Mouse (Mus musculus): ENCODE measurements around the gene Pex16. TPM values are rescaled to one million over a fixed set of nuclear protein-coding genes. Genes with fewer than 3 reads are reported as not detected.

Pex16 gene
- polyA plus RNA-seq (2015; fragmentation: Nextera tagmentation; extraction: Ambion mirVana) = 33.8 and 33.9 TPM in 2 replicates

- H3K36me3 ChIP-seq (ENCODE audit: poor library complexity, severe bottlenecking) = peaks cover 25% of the 10 kb centered on the region
- H3K4me2 ChIP-seq = peak within 1 kb of the TSS; percentile 82
- peak within 1 kb of the TSS; percentile 80 for H3K9ac ChIP-seq
- peak within 1 kb of the TSS; percentile 80 for H3K4me3 ChIP-seq
- H3K4me1 ChIP-seq = peaks cover 58% of the 10 kb centered on the region
- 2% methylated on average over 16 of the region's 16 CpGs for WGBS
- peak; percentile 41 for ATAC-seq
- peak within 1 kb of the TSS; percentile 85 for H3K27ac ChIP-seq
- peaks cover 25% of the 10 kb centered on the region for H3K27me3 ChIP-seq
- H3K9me3 ChIP-seq (replicated peaks) = no peaks in the 10 kb centered on the region
These were observed at the start of gene Pex16, which contains the start of gene Large2 for GRCm38 (mm10) chr2:92374514-92374913. Pex16 (plus strand) TSS chr2:92374676. Large2 (minus strand) TSS chr2:92374869.

DNA sequence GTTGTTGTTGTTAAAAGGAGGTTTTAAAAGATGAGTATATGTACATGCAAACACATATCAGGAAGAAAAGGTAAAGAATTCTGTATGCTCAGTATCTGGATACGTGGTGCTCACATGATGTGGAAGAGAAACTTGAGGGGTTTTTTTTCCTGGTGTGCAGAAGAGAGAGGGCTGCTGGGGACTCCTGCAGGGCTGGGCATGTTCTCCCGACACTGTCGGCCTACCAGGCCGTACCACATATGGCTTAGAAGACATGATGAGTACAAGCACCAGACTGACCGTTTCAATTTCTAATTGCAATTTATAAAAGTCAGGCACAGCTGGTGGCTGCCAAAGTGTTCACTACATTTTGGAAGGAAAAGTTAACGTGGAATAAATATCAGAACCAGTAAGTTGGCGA is 48.8 kb upstream of the Pex16 start:
- H3K36me3 ChIP-seq (ENCODE audit: poor library complexity, severe bottlenecking) = peaks cover 68% of the 10 kb centered on the region
- 91% methylated on average over 7 of the region's 7 CpGs for WGBS
- no peak overlapping the region for H3K4me3 ChIP-seq
- no peaks in the 10 kb centered on the region for H3K27me3 ChIP-seq
- H3K27ac ChIP-seq = no peak overlapping the region
- H3K4me2 ChIP-seq = no peak overlapping the region
- no peak for ATAC-seq
- no peak overlapping the region for H3K9ac ChIP-seq
- H3K9me3 ChIP-seq (replicated peaks) = no peaks in the 10 kb centered on the region
- H3K4me1 ChIP-seq = no peaks in the 10 kb centered on the region

DNA sequence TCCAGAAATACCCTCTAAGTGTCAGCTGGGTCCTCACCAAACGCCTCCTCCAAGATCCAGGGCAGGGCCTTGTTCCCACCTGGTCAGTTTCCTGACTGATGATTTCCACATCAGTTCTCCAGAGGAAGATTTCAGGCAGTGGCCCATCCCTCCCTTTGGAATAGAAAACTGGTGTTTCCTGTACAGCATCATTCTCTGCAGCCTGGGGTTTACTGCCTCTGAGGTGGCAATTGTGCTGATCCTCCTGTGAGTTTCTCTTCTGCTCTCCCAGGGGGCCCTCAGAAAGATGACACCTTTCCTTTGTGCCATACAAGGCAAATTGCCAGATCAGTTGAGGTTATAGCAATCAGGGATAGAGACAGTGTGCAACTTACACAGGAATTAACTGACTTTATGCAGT is 48.3 kb upstream of the Pex16 start:
- H3K27ac ChIP-seq = no peak overlapping the region
- no peak overlapping the region for H3K4me2 ChIP-seq
- H3K27me3 ChIP-seq = no peaks in the 10 kb centered on the region
- H3K36me3 ChIP-seq (ENCODE audit: poor library complexity, severe bottlenecking) = peaks cover 73% of the 10 kb centered on the region
- no peak overlapping the region for H3K4me3 ChIP-seq
- WGBS = 88% methylated on average over 1 of the region's 1 CpGs
- H3K9me3 ChIP-seq (replicated peaks) = no peaks in the 10 kb centered on the region
- H3K4me1 ChIP-seq = no peaks in the 10 kb centered on the region
- no peak for ATAC-seq
- no peak overlapping the region for H3K9ac ChIP-seq

DNA sequence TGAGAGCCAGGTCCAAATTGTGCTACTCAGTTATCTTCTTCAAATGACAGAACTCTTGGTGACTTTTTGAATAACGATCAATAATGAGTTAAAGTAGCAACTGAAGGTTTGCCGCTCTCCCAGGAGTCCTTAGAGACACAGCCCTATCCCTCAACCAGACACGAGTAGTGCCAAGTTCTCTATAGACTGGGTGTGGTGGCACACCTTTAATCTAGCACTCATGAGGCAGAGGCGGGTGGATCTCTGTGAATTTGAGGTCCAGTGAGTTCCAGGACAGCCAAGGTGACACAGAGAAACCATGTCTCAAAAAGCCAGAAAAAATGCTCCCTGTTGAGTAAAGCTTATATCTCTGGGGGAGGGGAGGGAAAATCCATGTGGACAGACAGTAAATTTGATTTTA is 46.9 kb upstream of the Pex16 start:
- no peak overlapping the region for H3K4me3 ChIP-seq
- H3K9me3 ChIP-seq (replicated peaks) = no peaks in the 10 kb centered on the region
- 97% methylated on average over 4 of the region's 4 CpGs for WGBS
- no peaks in the 10 kb centered on the region for H3K27me3 ChIP-seq
- H3K4me1 ChIP-seq = no peaks in the 10 kb centered on the region
- H3K27ac ChIP-seq = no peak overlapping the region
- no peak overlapping the region for H3K4me2 ChIP-seq
- no peak for ATAC-seq
- no peak overlapping the region for H3K9ac ChIP-seq
- H3K36me3 ChIP-seq (ENCODE audit: poor library complexity, severe bottlenecking) = peaks cover 73% of the 10 kb centered on the region

- Histone ChIP-seq H3K27me3 (no peaks in the 10 kb centered on the region), H3K9ac (no peak overlapping the region), H3K9me3 (replicated peaks) (no peaks in the 10 kb centered on the region), H3K4me3 (no peak overlapping the region), H3K36me3 (ENCODE audit: poor library complexity, severe bottlenecking) (peaks cover 72% of the 10 kb centered on the region), H3K4me1 (no peaks in the 10 kb centered on the region), H3K27ac (no peak overlapping the region), H3K4me2 (no peak overlapping the region)
- no peak for ATAC-seq
- 96% methylated on average over 8 of the region's 8 CpGs for WGBS
These were observed 46.3 kb upstream of the Pex16 start for GRCm38 (mm10) chr2:92328206-92328605.

DNA sequence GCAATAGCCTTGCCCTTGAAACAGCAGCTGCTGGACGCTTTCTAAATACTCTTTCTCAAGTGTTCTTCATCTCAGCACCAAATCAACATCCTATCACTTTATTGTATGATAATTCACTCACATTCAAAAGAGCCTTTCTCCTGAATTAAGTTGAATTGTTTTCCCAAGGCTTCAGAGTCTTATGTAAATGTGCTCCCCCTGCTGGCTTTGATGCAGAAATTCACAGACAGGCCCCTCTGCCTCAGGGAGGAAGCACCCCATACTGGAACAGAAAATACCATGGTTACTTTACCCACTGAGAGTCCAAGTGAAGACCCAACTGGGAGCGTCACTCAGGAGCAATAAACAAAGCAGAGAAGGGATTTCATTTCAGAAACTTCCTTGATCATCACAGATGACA is 43.6 kb upstream of the Pex16 start:
- no peak for ATAC-seq

DNA sequence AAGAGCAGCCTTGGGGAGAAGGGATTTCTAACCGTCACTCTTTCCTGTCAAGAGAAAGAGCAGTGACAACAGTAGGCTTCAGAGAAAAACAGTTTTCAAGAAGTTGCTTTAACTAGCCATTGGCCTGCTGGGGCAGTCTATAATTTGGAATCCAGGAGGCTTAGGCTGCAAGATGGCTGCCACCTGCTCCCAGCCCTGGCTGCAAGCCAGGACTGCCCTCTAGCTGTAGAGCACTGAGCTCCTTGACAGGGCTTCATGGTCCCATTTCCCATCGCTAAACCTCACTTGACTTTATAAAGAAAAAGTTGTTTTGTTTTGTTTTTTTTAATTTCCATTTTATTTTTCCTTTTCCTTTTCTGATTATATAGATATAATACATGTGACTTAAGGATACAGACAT is 43.1 kb upstream of the Pex16 start:
- Histone ChIP-seq H3K36me3 (ENCODE audit: poor library complexity, severe bottlenecking) (peaks cover 85% of the 10 kb centered on the region), H3K27ac (no peak overlapping the region), H3K9me3 (replicated peaks) (no peaks in the 10 kb centered on the region), H3K4me3 (no peak overlapping the region), H3K4me1 (no peaks in the 10 kb centered on the region), H3K4me2 (no peak overlapping the region), H3K9ac (no peak overlapping the region), H3K27me3 (no peaks in the 10 kb centered on the region)
- no peak for ATAC-seq
- 73% methylated on average over 2 of the region's 2 CpGs for WGBS

More for the DNA sequence above, 43.6 kb upstream of the Pex16 start:
- H3K27ac ChIP-seq = peak overlapping the region; percentile 41; the same call in 1 of the 2 replicates
- H3K4me1 ChIP-seq = no peaks in the 10 kb centered on the region
- no peak overlapping the region for H3K9ac ChIP-seq
- H3K27me3 ChIP-seq = no peaks in the 10 kb centered on the region
- H3K4me3 ChIP-seq = no peak overlapping the region
- peaks cover 83% of the 10 kb centered on the region for H3K36me3 ChIP-seq (ENCODE audit: poor library complexity, severe bottlenecking)
- 57% methylated on average over 2 of the region's 2 CpGs for WGBS
- H3K4me2 ChIP-seq = no peak overlapping the region
- no peaks in the 10 kb centered on the region for H3K9me3 ChIP-seq (replicated peaks)

GRCm38 (mm10) chr2:92331871-92332270 is 42.6 kb upstream of the Pex16 start:
- peaks cover 82% of the 10 kb centered on the region for H3K36me3 ChIP-seq (ENCODE audit: poor library complexity, severe bottlenecking)
- no peak for ATAC-seq

DNA sequence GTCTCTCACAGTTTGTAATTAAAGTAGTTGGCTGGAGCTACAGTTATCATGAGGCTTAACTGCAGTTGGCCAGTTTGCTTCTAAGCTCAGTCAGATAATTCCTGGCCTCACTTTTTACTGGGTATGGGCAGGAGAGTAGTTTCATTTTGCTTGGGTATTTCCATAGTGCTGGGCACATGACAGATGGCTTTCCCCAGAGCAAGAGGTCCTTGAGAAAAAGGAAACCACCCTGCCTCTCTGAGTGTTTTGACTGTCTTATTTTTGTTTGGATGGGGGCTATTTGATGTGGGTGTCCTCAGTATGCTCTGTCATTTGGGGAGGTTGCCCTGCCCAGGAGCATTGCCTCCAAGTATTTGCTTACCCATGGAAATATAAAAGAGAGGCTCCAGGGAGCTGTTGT is 32.1 kb upstream of the Pex16 start:
- no peak for ATAC-seq
- Histone ChIP-seq H3K36me3 (ENCODE audit: poor library complexity, severe bottlenecking) (peaks cover 50% of the 10 kb centered on the region), H3K9ac (no peak overlapping the region), H3K4me1 (no peaks in the 10 kb centered on the region), H3K27me3 (no peaks in the 10 kb centered on the region), H3K9me3 (replicated peaks) (no peaks in the 10 kb centered on the region), H3K4me3 (no peak overlapping the region), H3K27ac (no peak overlapping the region), H3K4me2 (no peak overlapping the region)

More at GRCm38 (mm10) chr2:92331871-92332270, 42.6 kb upstream of the Pex16 start:
- 87% methylated on average over 2 of the region's 2 CpGs for WGBS
- no peak overlapping the region for H3K4me3 ChIP-seq
- H3K4me2 ChIP-seq = no peak overlapping the region
- H3K27me3 ChIP-seq = no peaks in the 10 kb centered on the region
- no peaks in the 10 kb centered on the region for H3K4me1 ChIP-seq
- no peak overlapping the region for H3K27ac ChIP-seq
- H3K9me3 ChIP-seq (replicated peaks) = no peaks in the 10 kb centered on the region
- no peak overlapping the region for H3K9ac ChIP-seq

- Histone ChIP-seq H3K4me3 (no peak overlapping the region), H3K4me2 (no peak overlapping the region), H3K9ac (no peak overlapping the region), H3K4me1 (no peaks in the 10 kb centered on the region), H3K9me3 (replicated peaks) (no peaks in the 10 kb centered on the region), H3K27me3 (no peaks in the 10 kb centered on the region), H3K36me3 (ENCODE audit: poor library complexity, severe bottlenecking) (peaks cover 73% of the 10 kb centered on the region), H3K27ac (no peak overlapping the region)
- WGBS = 93% methylated on average over 2 of the region's 2 CpGs
- no peak for ATAC-seq
These were observed 27.3 kb upstream of the Pex16 start for GRCm38 (mm10) chr2:92347191-92347590.

DNA sequence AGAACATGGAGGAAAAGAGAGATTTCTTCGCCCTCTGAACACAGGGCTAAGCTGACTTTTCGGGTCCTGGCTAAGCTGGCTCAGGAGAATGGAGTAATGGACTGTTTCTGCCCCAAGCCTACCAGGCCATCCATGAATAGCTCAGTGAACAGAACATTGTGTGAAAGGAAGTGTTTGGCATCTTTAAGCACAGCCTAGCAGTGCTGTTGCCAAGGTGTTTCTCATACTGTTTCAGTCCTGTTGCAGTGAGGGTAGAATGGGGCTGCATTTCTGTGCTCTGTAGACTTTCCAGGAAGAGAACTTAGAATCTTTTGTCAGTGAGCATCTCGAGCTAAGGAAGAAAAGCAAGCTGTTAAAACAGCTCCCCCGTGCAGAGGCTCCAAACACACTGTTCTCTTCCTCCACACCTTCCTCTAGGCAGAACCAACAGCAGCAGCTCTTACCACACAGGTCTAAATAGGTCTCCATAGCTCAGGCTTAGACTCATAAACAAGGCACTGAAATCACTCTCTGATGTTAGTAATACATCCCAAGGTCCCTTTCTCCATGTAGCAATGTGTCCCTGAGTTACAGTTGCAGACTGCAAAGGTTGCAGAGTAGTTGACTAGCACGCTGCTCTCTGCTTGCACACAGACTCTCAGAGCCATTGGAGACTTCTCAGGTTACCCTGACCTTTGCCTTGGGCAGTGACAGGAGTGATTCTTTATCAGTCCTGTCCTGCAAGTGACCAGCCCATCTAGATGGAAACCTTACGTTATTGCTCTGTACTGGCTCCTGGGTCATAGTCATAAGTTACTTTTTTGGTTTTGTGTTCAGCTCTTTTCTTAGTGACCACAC is 24.7 kb upstream of the Pex16 start:
- Histone ChIP-seq H3K4me2 (no peak overlapping the region), H3K4me3 (no peak overlapping the region), H3K27ac (no peak overlapping the region), H3K36me3 (ENCODE audit: poor library complexity, severe bottlenecking) (peaks cover 83% of the 10 kb centered on the region), H3K9ac (no peak overlapping the region), H3K9me3 (replicated peaks) (no peaks in the 10 kb centered on the region), H3K27me3 (no peaks in the 10 kb centered on the region), H3K4me1 (peaks cover 3% of the 10 kb centered on the region; the same call in 1 of the 2 replicates)
- no peak for ATAC-seq
- WGBS = 72% methylated on average over 6 of the region's 6 CpGs

- 84% methylated on average over 5 of the region's 5 CpGs for WGBS
- no peak overlapping the region for H3K4me2 ChIP-seq
- H3K9me3 ChIP-seq (replicated peaks) = no peaks in the 10 kb centered on the region
- peaks cover 3% of the 10 kb centered on the region; the same call in 1 of the 2 replicates for H3K4me1 ChIP-seq
- H3K27me3 ChIP-seq = no peaks in the 10 kb centered on the region
- H3K4me3 ChIP-seq = no peak overlapping the region
- H3K27ac ChIP-seq = no peak overlapping the region
- H3K36me3 ChIP-seq (ENCODE audit: poor library complexity, severe bottlenecking) = peaks cover 82% of the 10 kb centered on the region
- ATAC-seq = no peak
- no peak overlapping the region for H3K9ac ChIP-seq
These were observed 23.8 kb upstream of the Pex16 start for GRCm38 (mm10) chr2:92350686-92351085.
